Mouse (Mus musculus) kidney, postnatal 0 days (tissue): Measurements from ENCODE around the gene Ift140. TPM values are rescaled to one million over a fixed set of nuclear protein-coding genes. Genes with fewer than 3 reads are reported as not detected.

ENCODE experiments used
- ATAC-seq: fragments of 200-750 bp; cut with Nextera tagmentation; replicated peaks from 2 replicates; pipeline ENCODE4 v1.8.0; 2017; ENCODE audit warnings: low read depth, moderate number of reproducible peaks, moderate TSS enrichment, moderate library complexity; ENCODE audit not compliant: low FRiP score
- DNase-seq: peaks from one replicate; pipeline ENCODE4 v3.0.0-alpha.2; 2016; ENCODE audit warnings: low spot score
- H3K27ac ChIP-seq: fragments of 300-500 bp; sonication (generic); 2 replicates; pipeline ENCODE4 v1.5.1; 2014; ENCODE audit warnings: mild to moderate bottlenecking
- H3K27me3 ChIP-seq: fragments of 300-500 bp; sonication (generic); 2 replicates; pipeline ENCODE4 v1.6.1; 2014; ENCODE audit warnings: low read length, mixed read lengths; ENCODE audit not compliant: insufficient read depth
- H3K36me3 ChIP-seq: fragments of 300-500 bp; sonication (generic); 2 replicates; pipeline ENCODE4 v1.6.1; 2014; ENCODE audit warnings: low read length, mixed read lengths; ENCODE audit not compliant: insufficient read depth
- H3K4me1 ChIP-seq: fragments of 300-500 bp; sonication (generic); replicated peaks from 2 replicates; pipeline ENCODE4 v1.6.1; 2014; ENCODE audit warnings: antibody characterized with exemption, low read length, mixed read lengths; ENCODE audit not compliant: insufficient read depth
- H3K4me2 ChIP-seq: fragments of 300-500 bp; sonication (generic); 2 replicates; pipeline ENCODE4 v1.6.1; 2014; ENCODE audit warnings: mild to moderate bottlenecking, low read length, moderate library complexity, mixed read lengths
- H3K4me3 ChIP-seq: fragments of 300-500 bp; sonication (generic); replicated peaks from 2 replicates; pipeline ENCODE4 v1.5.1; 2014; ENCODE audit warnings: low read depth, low read length
- H3K9ac ChIP-seq: fragments of 300-500 bp; sonication (generic); 2 replicates; pipeline ENCODE4 v1.6.1; 2014; ENCODE audit warnings: low read depth, low read length
- H3K9me3 ChIP-seq: fragments of 300-500 bp; sonication (generic); replicated peaks from 2 replicates; pipeline ENCODE4 v1.6.1; 2016; ENCODE audit warnings: low read length, inconsistent platforms, mixed read lengths
- CTCF ChIP-seq: IDR thresholded peaks from 2 replicates; pipeline ENCODE4 v1.5.1; 2016; ENCODE audit warnings: antibody characterized with exemption, low read depth, mild to moderate bottlenecking, moderate library complexity
- WGBS: fragments of 180-500 bp; shearing (Covaris S2); extraction: QIAGEN DNeasy Blood & Tissue Kit; methylation state at CpG from one replicate; pipeline ENCODE4 v1.1.7; 2014; 5-methylcytosine and 5-hydroxymethylcytosine counted together
- polyA plus RNA-seq: library from polyadenylated mRNA; unstranded; fragments of >200 nt; fragmentation: Nextera tagmentation; extraction: Ambion mirVana; gene quantifications from 2 replicates; pipeline ENCODE4 v1.2.1, GENCODE M21; 2015

The Ift140 gene
- polyA plus RNA-seq, 1 experiment from 2014 or later = 10.1 TPM

GRCm38 (mm10) chr17:25014841-25015570 lies 879 bp upstream of the Ift140 start:
- under 1% methylated on average over 39 of the region's 39 CpGs for WGBS
- Histone ChIP-seq H3K4me1 (peaks cover 5% of the 10 kb centered on the region; the same call in 1 of the 2 replicates), H3K9me3 (no peaks in the 10 kb centered on the region), H3K4me2 (peak overlapping the region; percentile 78), H3K27me3 (no peaks in the 10 kb centered on the region), H3K9ac (peak overlapping the region; percentile 95), H3K4me3 (peak overlapping the region; percentile 97), H3K36me3 (peaks cover 10% of the 10 kb centered on the region; the same call in 1 of the 2 replicates), H3K27ac (peak overlapping the region; percentile 93)
- DNase-seq (peak; percentile 63), ATAC-seq (peak; percentile 31; the same call in 1 of the 2 replicates)
- TF ChIP-seq CTCF = no peak

- Histone ChIP-seq H3K4me2 (peak overlapping the region; percentile 78), H3K9me3 (no peaks in the 10 kb centered on the region), H3K4me1 (peaks cover 5% of the 10 kb centered on the region; the same call in 1 of the 2 replicates), H3K27ac (peak overlapping the region; percentile 80), H3K36me3 (peaks cover 6% of the 10 kb centered on the region; the same call in 1 of the 2 replicates), H3K27me3 (no peaks in the 10 kb centered on the region), H3K9ac (peak overlapping the region; percentile 54), H3K4me3 (peak overlapping the region; percentile 97)
- ATAC-seq (peak; percentile 88), DNase-seq (peak; percentile 91)
- WGBS = under 1% methylated on average over 55 of the region's 55 CpGs
- peak; percentile 61 for TF ChIP-seq CTCF
Measured at GRCm38 (mm10) chr17:25016292-25017132, 627 bp downstream of the Ift140 start.

GRCm38 (mm10) chr17:25036183-25036582 lies 20.3 kb downstream of the Ift140 start:
- no peak for ATAC-seq
- Histone ChIP-seq H3K9ac (no peak overlapping the region), H3K9me3 (no peaks in the 10 kb centered on the region), H3K27ac (no peak overlapping the region), H3K4me1 (no peaks in the 10 kb centered on the region), H3K4me2 (no peak overlapping the region), H3K4me3 (no peak overlapping the region), H3K27me3 (no peaks in the 10 kb centered on the region), H3K36me3 (peaks cover 33% of the 10 kb centered on the region)
- WGBS = 67% methylated on average over 4 of the region's 4 CpGs
- peak; percentile 55 for TF ChIP-seq CTCF
- peak; percentile 19 for DNase-seq

- no peak overlapping the region for H3K4me3 ChIP-seq
- DNase-seq (no peak), ATAC-seq (no peak)
- H3K27ac ChIP-seq = no peak overlapping the region
- H3K9me3 ChIP-seq = no peaks in the 10 kb centered on the region
- 75% methylated on average over 7 of the region's 7 CpGs for WGBS
- no peak overlapping the region for H3K9ac ChIP-seq
- TF ChIP-seq CTCF = no peak
- peaks cover 10% of the 10 kb centered on the region; the same call in 1 of the 2 replicates for H3K36me3 ChIP-seq
- no peaks in the 10 kb centered on the region for H3K4me1 ChIP-seq
- H3K27me3 ChIP-seq = no peaks in the 10 kb centered on the region
- no peak overlapping the region for H3K4me2 ChIP-seq
Measured at GRCm38 (mm10) chr17:25044879-25045278, 29.0 kb downstream of the Ift140 start.

- 82% methylated on average over 4 of the region's 4 CpGs for WGBS
- TF ChIP-seq CTCF = no peak
Measured at GRCm38 (mm10) chr17:25045281-25045680, 29.4 kb downstream of the Ift140 start.

GRCm38 (mm10) chr17:25047143-25047542 lies 31.3 kb downstream of the Ift140 start:
- no peak for TF ChIP-seq CTCF
- Histone ChIP-seq H3K9ac (no peak overlapping the region), H3K4me3 (no peak overlapping the region), H3K4me1 (no peaks in the 10 kb centered on the region), H3K27ac (no peak overlapping the region), H3K36me3 (peaks cover 24% of the 10 kb centered on the region; the same call in 1 of the 2 replicates), H3K4me2 (no peak overlapping the region), H3K9me3 (no peaks in the 10 kb centered on the region), H3K27me3 (no peaks in the 10 kb centered on the region)
- no peak for DNase-seq
- WGBS = 86% methylated on average over 5 of the region's 6 CpGs
- no peak for ATAC-seq

More at GRCm38 (mm10) chr17:25045281-25045680, 29.4 kb downstream of the Ift140 start:
- Histone ChIP-seq H3K9me3 (no peaks in the 10 kb centered on the region), H3K4me2 (no peak overlapping the region), H3K27ac (no peak overlapping the region), H3K27me3 (no peaks in the 10 kb centered on the region), H3K4me3 (no peak overlapping the region), H3K9ac (no peak overlapping the region), H3K36me3 (peaks cover 14% of the 10 kb centered on the region; the same call in 1 of the 2 replicates), H3K4me1 (no peaks in the 10 kb centered on the region)
- ATAC-seq = no peak
- DNase-seq = no peak
